Mouse (Mus musculus): ENCODE measurements at regions not wholly inside any gene's neighbourhood (a gene's known extent, or its start where the extent isn't known, plus 50 kb on each side); places are given as distances from the start of the nearest gene placed in this dataset.

DNA sequence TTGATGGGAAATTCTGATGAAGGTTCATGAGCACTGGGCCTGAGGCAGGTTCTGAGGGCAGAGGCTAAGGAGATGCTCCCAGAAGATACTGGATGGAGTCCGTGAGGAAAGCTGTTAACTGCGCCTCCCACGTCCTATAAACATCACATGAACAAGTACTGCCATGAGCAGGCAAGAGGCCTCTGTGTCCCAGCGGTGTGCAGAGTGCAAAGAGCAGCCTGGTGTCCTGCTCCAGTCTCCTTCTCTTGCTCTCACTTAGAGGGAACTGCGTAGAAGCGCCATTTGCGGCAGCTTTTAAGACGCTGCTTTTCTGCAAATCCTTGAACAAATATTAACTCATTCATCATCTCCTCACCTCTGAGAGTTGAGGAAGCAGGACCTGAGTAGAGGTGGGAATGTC lies 274.2 kb downstream of the Mreg start:
- no peak for ATAC-seq
- H3K4me3 ChIP-seq (ENCODE audit: low read length): no peak overlapping the region
- no peak overlapping the region for H3K27ac ChIP-seq (ENCODE audit: low read depth, low read length)
- no peak overlapping the region for H3K9ac ChIP-seq (ENCODE audit: low read depth, low read length)
- 69% methylated on average over 8 of the region's 8 CpGs for WGBS
- H3K4me2 ChIP-seq (ENCODE audit: low read length): no peak overlapping the region
- no peaks in the 10 kb centered on the region for H3K4me1 ChIP-seq (ENCODE audit: control insufficient read depth, insufficient read depth, low read depth, low read length)
- no peaks in the 10 kb centered on the region for H3K36me3 ChIP-seq (ENCODE audit: control insufficient read depth, insufficient read depth, low read length)
- no peaks in the 10 kb centered on the region for H3K27me3 ChIP-seq (replicated peaks; ENCODE audit: control insufficient read depth, insufficient read depth, low read length)
- H3K9me3 ChIP-seq (ENCODE audit: control insufficient read depth, low read length): no peaks in the 10 kb centered on the region

GRCm38 (mm10) chr1:71937168-71937567 lies 274.9 kb downstream of the Mreg start:
- Histone ChIP-seq H3K4me1 (ENCODE audit: control insufficient read depth, insufficient read depth, low read depth, low read length) (no peaks in the 10 kb centered on the region), H3K4me3 (ENCODE audit: low read length) (no peak overlapping the region), H3K9me3 (ENCODE audit: control insufficient read depth, low read length) (no peaks in the 10 kb centered on the region), H3K9ac (ENCODE audit: low read depth, low read length) (no peak overlapping the region), H3K27ac (ENCODE audit: low read depth, low read length) (no peak overlapping the region), H3K36me3 (ENCODE audit: control insufficient read depth, insufficient read depth, low read length) (no peaks in the 10 kb centered on the region), H3K4me2 (ENCODE audit: low read length) (no peak overlapping the region), H3K27me3 (replicated peaks; ENCODE audit: control insufficient read depth, insufficient read depth, low read length) (no peaks in the 10 kb centered on the region)
- no peak for ATAC-seq
- 88% methylated on average over 3 of the region's 3 CpGs for WGBS

DNA sequence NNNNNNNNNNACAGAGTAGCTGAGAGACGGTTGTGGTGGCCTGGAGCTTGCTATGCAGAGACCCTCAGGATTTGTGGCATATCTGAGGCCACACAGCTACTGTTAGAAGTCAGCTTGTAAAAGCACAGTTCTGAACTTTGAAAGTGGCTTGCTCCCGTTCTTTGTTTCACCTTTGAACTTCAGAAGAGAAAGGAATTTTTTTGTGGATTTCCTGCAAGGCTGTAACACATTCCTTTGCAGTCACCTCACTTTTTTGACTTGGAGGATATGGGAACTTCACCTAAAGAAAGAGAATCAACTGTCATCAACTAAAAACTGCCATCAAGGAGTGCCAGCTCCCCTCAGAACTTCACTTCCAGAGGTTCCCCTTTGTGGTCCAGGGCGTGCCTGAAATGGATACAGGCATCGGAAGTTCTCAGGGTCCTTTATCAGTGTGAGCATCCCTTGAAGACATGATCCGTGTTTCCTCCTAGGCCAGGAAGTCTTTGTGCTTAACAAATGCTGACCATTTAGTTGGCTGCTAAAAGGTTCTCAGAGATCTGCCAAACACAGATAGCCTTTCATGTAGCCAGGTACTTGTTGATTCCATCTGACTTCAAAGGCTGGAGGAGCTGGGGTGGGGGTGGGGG lies 275.5 kb downstream of the Mreg start:
- no peak for ATAC-seq
- no peak overlapping the region for H3K9ac ChIP-seq (ENCODE audit: low read depth, low read length)
- H3K4me1 ChIP-seq (ENCODE audit: control insufficient read depth, insufficient read depth, low read depth, low read length): no peaks in the 10 kb centered on the region
- H3K27ac ChIP-seq (ENCODE audit: low read depth, low read length): no peak overlapping the region
- 76% methylated on average over 5 of the region's 5 CpGs for WGBS
- no peak overlapping the region for H3K4me3 ChIP-seq (ENCODE audit: low read length)
- no peaks in the 10 kb centered on the region for H3K27me3 ChIP-seq (replicated peaks; ENCODE audit: control insufficient read depth, insufficient read depth, low read length)
- H3K36me3 ChIP-seq (ENCODE audit: control insufficient read depth, insufficient read depth, low read length): no peaks in the 10 kb centered on the region
- no peaks in the 10 kb centered on the region for H3K9me3 ChIP-seq (ENCODE audit: control insufficient read depth, low read length)
- H3K4me2 ChIP-seq (ENCODE audit: low read length): no peak overlapping the region

GRCm38 (mm10) chr1:71925501-71925900 lies 272.5 kb upstream of the Fn1 start:
- no peaks in the 10 kb centered on the region for H3K4me1 ChIP-seq (ENCODE audit: control insufficient read depth, insufficient read depth, low read depth, low read length)
- no peak overlapping the region for H3K4me3 ChIP-seq (ENCODE audit: low read length)
- H3K27ac ChIP-seq (ENCODE audit: low read depth, low read length): no peak overlapping the region
- WGBS: 91% methylated on average over 2 of the region's 2 CpGs
- H3K4me2 ChIP-seq (ENCODE audit: low read length): no peak overlapping the region
- no peaks in the 10 kb centered on the region for H3K9me3 ChIP-seq (ENCODE audit: control insufficient read depth, low read length)
- no peak overlapping the region for H3K9ac ChIP-seq (ENCODE audit: low read depth, low read length)
- ATAC-seq: no peak
- H3K36me3 ChIP-seq (ENCODE audit: control insufficient read depth, insufficient read depth, low read length): no peaks in the 10 kb centered on the region
- H3K27me3 ChIP-seq (replicated peaks; ENCODE audit: control insufficient read depth, insufficient read depth, low read length): no peaks in the 10 kb centered on the region

GRCm38 (mm10) chr1:71924884-71925283 lies 271.9 kb upstream of the Fn1 start:
- Histone ChIP-seq H3K4me1 (ENCODE audit: control insufficient read depth, insufficient read depth, low read depth, low read length) (no peaks in the 10 kb centered on the region), H3K27ac (ENCODE audit: low read depth, low read length) (no peak overlapping the region), H3K36me3 (ENCODE audit: control insufficient read depth, insufficient read depth, low read length) (no peaks in the 10 kb centered on the region), H3K9me3 (ENCODE audit: control insufficient read depth, low read length) (no peaks in the 10 kb centered on the region), H3K4me3 (ENCODE audit: low read length) (no peak overlapping the region), H3K4me2 (ENCODE audit: low read length) (no peak overlapping the region), H3K27me3 (replicated peaks; ENCODE audit: control insufficient read depth, insufficient read depth, low read length) (no peaks in the 10 kb centered on the region), H3K9ac (ENCODE audit: low read depth, low read length) (no peak overlapping the region)
- 87% methylated on average over 1 of the region's 1 CpGs for WGBS
- ATAC-seq: no peak

- Histone ChIP-seq H3K4me2 (ENCODE audit: low read length) (no peak overlapping the region), H3K9me3 (ENCODE audit: control insufficient read depth, low read length) (no peaks in the 10 kb centered on the region), H3K9ac (ENCODE audit: low read depth, low read length) (no peak overlapping the region), H3K36me3 (ENCODE audit: control insufficient read depth, insufficient read depth, low read length) (no peaks in the 10 kb centered on the region), H3K4me3 (ENCODE audit: low read length) (no peak overlapping the region), H3K4me1 (ENCODE audit: control insufficient read depth, insufficient read depth, low read depth, low read length) (no peaks in the 10 kb centered on the region), H3K27ac (ENCODE audit: low read depth, low read length) (no peak overlapping the region), H3K27me3 (replicated peaks; ENCODE audit: control insufficient read depth, insufficient read depth, low read length) (no peaks in the 10 kb centered on the region)
- ATAC-seq: no peak
- WGBS: 44% methylated on average over 3 of the region's 3 CpGs
Measured at GRCm38 (mm10) chr1:71923731-71924130, 270.7 kb upstream of the Fn1 start.

DNA sequence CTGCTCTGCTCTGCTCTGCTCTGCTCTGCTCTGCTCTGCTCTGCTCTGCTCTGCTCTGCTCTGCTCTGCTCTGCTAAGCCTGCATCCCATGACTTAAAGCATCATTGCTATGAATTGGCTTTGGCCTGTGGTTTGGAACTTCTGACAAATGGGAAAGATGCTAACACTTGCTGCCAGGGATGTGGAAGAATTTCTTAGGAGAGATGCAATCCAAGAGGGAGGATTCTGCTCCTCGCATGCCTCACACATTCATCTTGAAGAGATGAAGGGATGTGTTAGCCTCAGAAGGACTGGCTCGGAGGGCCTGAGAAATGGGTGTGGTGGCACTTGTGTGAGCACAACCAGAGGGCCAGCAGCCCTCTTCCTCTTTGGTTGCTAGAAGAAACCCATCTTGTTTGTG lies 268.5 kb upstream of the Fn1 start:
- H3K4me3 ChIP-seq (ENCODE audit: low read length): no peak overlapping the region
- no peak overlapping the region for H3K27ac ChIP-seq (ENCODE audit: low read depth, low read length)
- H3K4me2 ChIP-seq (ENCODE audit: low read length): no peak overlapping the region
- WGBS: 90% methylated on average over 2 of the region's 2 CpGs
- no peak for ATAC-seq
- no peaks in the 10 kb centered on the region for H3K27me3 ChIP-seq (replicated peaks; ENCODE audit: control insufficient read depth, insufficient read depth, low read length)
- H3K4me1 ChIP-seq (ENCODE audit: control insufficient read depth, insufficient read depth, low read depth, low read length): no peaks in the 10 kb centered on the region
- no peaks in the 10 kb centered on the region for H3K36me3 ChIP-seq (ENCODE audit: control insufficient read depth, insufficient read depth, low read length)
- H3K9me3 ChIP-seq (ENCODE audit: control insufficient read depth, low read length): no peaks in the 10 kb centered on the region
- H3K9ac ChIP-seq (ENCODE audit: low read depth, low read length): no peak overlapping the region

GRCm38 (mm10) chr1:71919891-71920290 lies 266.9 kb upstream of the Fn1 start:
- Histone ChIP-seq H3K27me3 (replicated peaks; ENCODE audit: control insufficient read depth, insufficient read depth, low read length) (no peaks in the 10 kb centered on the region), H3K4me2 (ENCODE audit: low read length) (no peak overlapping the region), H3K36me3 (ENCODE audit: control insufficient read depth, insufficient read depth, low read length) (no peaks in the 10 kb centered on the region), H3K4me3 (ENCODE audit: low read length) (no peak overlapping the region), H3K4me1 (ENCODE audit: control insufficient read depth, insufficient read depth, low read depth, low read length) (no peaks in the 10 kb centered on the region), H3K27ac (ENCODE audit: low read depth, low read length) (no peak overlapping the region), H3K9me3 (ENCODE audit: control insufficient read depth, low read length) (no peaks in the 10 kb centered on the region), H3K9ac (ENCODE audit: low read depth, low read length) (no peak overlapping the region)
- 96% methylated on average over 2 of the region's 2 CpGs for WGBS
- ATAC-seq: no peak

DNA sequence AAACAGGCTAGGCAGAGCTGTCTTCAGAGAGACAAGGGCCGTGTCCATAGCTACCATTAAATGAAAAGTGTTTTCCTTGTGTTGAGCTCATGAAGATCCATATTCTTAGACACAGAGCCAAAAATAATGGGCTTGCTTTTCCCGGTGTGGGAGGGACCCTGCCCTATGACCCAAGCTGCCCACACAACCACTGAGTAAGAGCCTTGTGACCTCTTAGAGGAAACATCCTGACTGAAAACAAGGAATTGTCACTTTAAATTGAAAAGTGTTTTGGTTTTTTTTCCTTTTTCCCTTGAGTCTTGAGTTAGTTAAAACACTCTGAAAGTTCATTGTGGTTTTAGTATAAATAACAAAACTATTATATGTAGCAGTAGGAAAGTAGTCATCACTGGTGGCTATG lies 264.0 kb upstream of the Fn1 start:
- no peak overlapping the region for H3K9ac ChIP-seq (ENCODE audit: low read depth, low read length)
- no peak overlapping the region for H3K27ac ChIP-seq (ENCODE audit: low read depth, low read length)
- no peaks in the 10 kb centered on the region for H3K9me3 ChIP-seq (ENCODE audit: control insufficient read depth, low read length)
- no peak overlapping the region for H3K4me3 ChIP-seq (ENCODE audit: low read length)
- 65% methylated on average over 2 of the region's 2 CpGs for WGBS
- H3K36me3 ChIP-seq (ENCODE audit: control insufficient read depth, insufficient read depth, low read length): no peaks in the 10 kb centered on the region
- no peak for ATAC-seq
- no peaks in the 10 kb centered on the region for H3K4me1 ChIP-seq (ENCODE audit: control insufficient read depth, insufficient read depth, low read depth, low read length)
- no peak overlapping the region for H3K4me2 ChIP-seq (ENCODE audit: low read length)
- H3K27me3 ChIP-seq (replicated peaks; ENCODE audit: control insufficient read depth, insufficient read depth, low read length): no peaks in the 10 kb centered on the region

- no peak for ATAC-seq
- Histone ChIP-seq H3K27me3 (replicated peaks; ENCODE audit: control insufficient read depth, insufficient read depth, low read length) (no peaks in the 10 kb centered on the region), H3K9me3 (ENCODE audit: control insufficient read depth, low read length) (no peaks in the 10 kb centered on the region), H3K4me3 (ENCODE audit: low read length) (no peak overlapping the region), H3K4me2 (ENCODE audit: low read length) (no peak overlapping the region), H3K4me1 (ENCODE audit: control insufficient read depth, insufficient read depth, low read depth, low read length) (no peaks in the 10 kb centered on the region), H3K36me3 (ENCODE audit: control insufficient read depth, insufficient read depth, low read length) (no peaks in the 10 kb centered on the region), H3K27ac (ENCODE audit: low read depth, low read length) (no peak overlapping the region), H3K9ac (ENCODE audit: low read depth, low read length) (no peak overlapping the region)
- whole genome bisulfite sequencing: 87% methylated on average over 3 of the region's 3 CpGs
Measured at GRCm38 (mm10) chr1:71914439-71914838, 261.4 kb upstream of the Fn1 start.

Measured in hindbrain, embryonic 16.5 days (tissue).